Mouse (Mus musculus) lung, postnatal 0 days (tissue): ENCODE measurements around the gene Reep6. TPM values are rescaled to one million over a fixed set of nuclear protein-coding genes. Genes with fewer than 3 reads are reported as not detected.

ENCODE experiments used
- ATAC-seq: fragments of 200-750 bp; cut with Nextera tagmentation; 2 replicates; pipeline ENCODE4 v1.8.0; 2017; ENCODE audit warnings: moderate library complexity
- DNase-seq: peaks from one replicate; pipeline ENCODE4 v3.0.0-alpha.2; 2016; ENCODE audit warnings: low spot score
- H3K27ac ChIP-seq: fragments of 300-500 bp; sonication (generic); 2 replicates; pipeline ENCODE4 v1.5.1; 2014; ENCODE audit warnings: antibody characterized with exemption, mild to moderate bottlenecking, low read length, mixed read lengths
- H3K27me3 ChIP-seq: fragments of 300-500 bp; sonication (generic); replicated peaks from 2 replicates; pipeline ENCODE4 v1.6.1; 2014; ENCODE audit warnings: low read length, mixed read lengths; ENCODE audit not compliant: insufficient read depth
- H3K36me3 ChIP-seq: fragments of 300-500 bp; sonication (generic); 2 replicates; pipeline ENCODE4 v1.6.1; 2014; ENCODE audit warnings: low read length, mixed read lengths; ENCODE audit not compliant: insufficient read depth
- H3K4me1 ChIP-seq: fragments of 300-500 bp; sonication (generic); 2 replicates; pipeline ENCODE4 v1.6.1; 2014; ENCODE audit warnings: antibody characterized with exemption, low read depth, low read length, mixed read lengths; ENCODE audit not compliant: insufficient read depth
- H3K4me2 ChIP-seq: fragments of 300-500 bp; sonication (generic); replicated peaks from 2 replicates; pipeline ENCODE4 v1.6.1; 2014; ENCODE audit warnings: low read depth, mild to moderate bottlenecking, low read length, moderate library complexity, mixed read lengths
- H3K4me3 ChIP-seq: fragments of 300-500 bp; sonication (generic); 2 replicates; pipeline ENCODE4 v1.5.1; 2014; ENCODE audit warnings: low read depth, low read length
- H3K9ac ChIP-seq: fragments of 300-500 bp; sonication (generic); replicated peaks from 2 replicates; pipeline ENCODE4 v1.6.1; 2014; ENCODE audit warnings: low read depth, mild to moderate bottlenecking
- H3K9me3 ChIP-seq: fragments of 300-500 bp; sonication (generic); 2 replicates; pipeline ENCODE4 v1.6.1; 2016; ENCODE audit warnings: low read length, mixed read lengths
- CTCF ChIP-seq: IDR thresholded peaks from 2 replicates; pipeline ENCODE4 v1.5.1; 2016; ENCODE audit warnings: antibody characterized with exemption, mild to moderate bottlenecking
- EP300 ChIP-seq: IDR thresholded peaks from 2 replicates; pipeline ENCODE4 v1.6.1; 2016; ENCODE audit warnings: antibody characterized with exemption, mild to moderate bottlenecking, control low read depth
- WGBS: fragments of 180-500 bp; shearing (Covaris S2); extraction: QIAGEN DNeasy Blood & Tissue Kit; methylation state at CpG from one replicate; pipeline ENCODE4 v1.1.7; 2014; 5-methylcytosine and 5-hydroxymethylcytosine counted together
- polyA plus RNA-seq: library from polyadenylated mRNA; unstranded; fragments of >200 nt; fragmentation: Nextera tagmentation; extraction: Ambion mirVana; gene quantifications from 2 replicates; pipeline ENCODE4 v1.2.1, GENCODE M21; 2015

Reep6 gene
- polyA plus RNA-seq, 1 experiment from 2014 or later = 17.6 TPM

- H3K9ac ChIP-seq = no peak overlapping the region
- TF ChIP-seq EP300 (no peak), CTCF (peak; percentile 41; the same call in 1 of the 2 replicates)
- peak; percentile 52 for DNase-seq
Observed at GRCm38 (mm10) chr10:80357994-80358639, 28.4 kb downstream of the Reep6 start.

GRCm38 (mm10) chr10:80363734-80364133 is 34.0 kb downstream of the Reep6 start:
- H3K4me3 ChIP-seq = no peak overlapping the region
- no peaks in the 10 kb centered on the region for H3K36me3 ChIP-seq
- WGBS = 43% methylated on average over 6 of the region's 6 CpGs
- TF ChIP-seq EP300 = no peak
- no peak for TF ChIP-seq CTCF
- H3K9me3 ChIP-seq = no peaks in the 10 kb centered on the region
- H3K4me1 ChIP-seq = no peaks in the 10 kb centered on the region
- H3K27ac ChIP-seq = no peak overlapping the region
- H3K9ac ChIP-seq = no peak overlapping the region
- 0 out of 2 replicates have a peak, but pooled peaks cover under 1% of the 10 kb centered on the region for H3K27me3 ChIP-seq
- no peak overlapping the region for H3K4me2 ChIP-seq
- ATAC-seq = no peak
- DNase-seq = no peak

More at GRCm38 (mm10) chr10:80357994-80358639, 28.4 kb downstream of the Reep6 start:
- H3K27me3 ChIP-seq = peaks cover 41% of the 10 kb centered on the region
- no peaks in the 10 kb centered on the region for H3K36me3 ChIP-seq
- 7% methylated on average over 29 of the region's 31 CpGs for WGBS
- no peak overlapping the region for H3K4me3 ChIP-seq
- no peaks in the 10 kb centered on the region for H3K4me1 ChIP-seq
- H3K27ac ChIP-seq = no peak overlapping the region
- peak overlapping the region; percentile 39 for H3K4me2 ChIP-seq
- peak; percentile 75 for ATAC-seq
- no peaks in the 10 kb centered on the region for H3K9me3 ChIP-seq

GRCm38 (mm10) chr10:80365736-80366135 is 36.0 kb downstream of the Reep6 start:
- 63% methylated on average over 6 of the region's 6 CpGs for WGBS
- Histone ChIP-seq H3K27ac (no peak overlapping the region), H3K9me3 (no peaks in the 10 kb centered on the region), H3K27me3 (no peaks in the 10 kb centered on the region), H3K4me3 (no peak overlapping the region), H3K36me3 (no peaks in the 10 kb centered on the region), H3K9ac (no peak overlapping the region), H3K4me1 (no peaks in the 10 kb centered on the region), H3K4me2 (no peak overlapping the region)
- no peak for DNase-seq
- no peak for TF ChIP-seq CTCF
- TF ChIP-seq EP300 = no peak
- ATAC-seq = no peak

- DNase-seq (no peak), ATAC-seq (no peak)
- no peak overlapping the region for H3K4me2 ChIP-seq
- 37% methylated on average over 5 of the region's 5 CpGs for WGBS
- no peaks in the 10 kb centered on the region for H3K9me3 ChIP-seq
- H3K36me3 ChIP-seq = no peaks in the 10 kb centered on the region
- no peak overlapping the region for H3K9ac ChIP-seq
- no peak overlapping the region for H3K27ac ChIP-seq
- no peaks in the 10 kb centered on the region for H3K27me3 ChIP-seq
- no peak overlapping the region for H3K4me3 ChIP-seq
- TF ChIP-seq EP300 = no peak
- TF ChIP-seq CTCF = no peak
- H3K4me1 ChIP-seq = no peaks in the 10 kb centered on the region
Observed at GRCm38 (mm10) chr10:80367954-80368353, 38.2 kb downstream of the Reep6 start.

GRCm38 (mm10) chr10:80368392-80368791 is 38.6 kb downstream of the Reep6 start:
- H3K27me3 ChIP-seq = no peaks in the 10 kb centered on the region
- WGBS = 84% methylated on average over 6 of the region's 6 CpGs
- TF ChIP-seq EP300 (no peak), CTCF (no peak)

GRCm38 (mm10) chr10:80369995-80370747 is 40.4 kb downstream of the Reep6 start:
- no peak for ATAC-seq
- Histone ChIP-seq H3K27ac (no peak overlapping the region), H3K4me3 (no peak overlapping the region), H3K36me3 (no peaks in the 10 kb centered on the region), H3K27me3 (no peaks in the 10 kb centered on the region), H3K4me2 (no peak overlapping the region), H3K9me3 (no peaks in the 10 kb centered on the region), H3K9ac (no peak overlapping the region), H3K4me1 (no peaks in the 10 kb centered on the region)
- TF ChIP-seq CTCF (peak; percentile 40), EP300 (no peak)
- WGBS = 73% methylated on average over 21 of the region's 21 CpGs
- DNase-seq = no peak

More at GRCm38 (mm10) chr10:80368392-80368791, 38.6 kb downstream of the Reep6 start:
- Histone ChIP-seq H3K36me3 (no peaks in the 10 kb centered on the region), H3K4me2 (no peak overlapping the region), H3K9ac (no peak overlapping the region), H3K4me1 (no peaks in the 10 kb centered on the region), H3K27ac (no peak overlapping the region), H3K9me3 (no peaks in the 10 kb centered on the region), H3K4me3 (no peak overlapping the region)
- no peak for ATAC-seq
- DNase-seq = no peak
